Mouse (Mus musculus) erythroblast, embryonic 14.5 days (primary cell): Measurements from ENCODE around the gene Lrig1.

Experiments
- GATA1 ChIP-seq: IDR thresholded peaks from 2 replicates; pipeline ENCODE4 v1.6.1; 2012; ENCODE audit warnings: low read length, inconsistent platforms, mixed read lengths
- TAL1 ChIP-seq: IDR thresholded peaks from 3 replicates; pipeline ENCODE4 v1.6.1; 2012; ENCODE audit warnings: low read length, inconsistent platforms, mixed read lengths

- TF ChIP-seq TAL1 (no peak), GATA1 (no peak)
Observed at GRCm38 (mm10) chr6:94604546-94604945, 95.4 kb downstream of the Lrig1 start.
